Mouse (Mus musculus) cerebellum, postnatal 10 days (tissue): ENCODE measurements at regions not wholly inside any gene's neighbourhood (a gene's known extent, or its start where the extent isn't known, plus 50 kb on each side); places are given as distances from the start of the nearest gene placed in this dataset.

Source experiments
- DNase-seq, 2 experiments: peaks; one replicate each; pipeline ENCODE4 v3.0.0; 2021; ENCODE audit warnings: mixed read lengths in 2 of 2

DNA sequence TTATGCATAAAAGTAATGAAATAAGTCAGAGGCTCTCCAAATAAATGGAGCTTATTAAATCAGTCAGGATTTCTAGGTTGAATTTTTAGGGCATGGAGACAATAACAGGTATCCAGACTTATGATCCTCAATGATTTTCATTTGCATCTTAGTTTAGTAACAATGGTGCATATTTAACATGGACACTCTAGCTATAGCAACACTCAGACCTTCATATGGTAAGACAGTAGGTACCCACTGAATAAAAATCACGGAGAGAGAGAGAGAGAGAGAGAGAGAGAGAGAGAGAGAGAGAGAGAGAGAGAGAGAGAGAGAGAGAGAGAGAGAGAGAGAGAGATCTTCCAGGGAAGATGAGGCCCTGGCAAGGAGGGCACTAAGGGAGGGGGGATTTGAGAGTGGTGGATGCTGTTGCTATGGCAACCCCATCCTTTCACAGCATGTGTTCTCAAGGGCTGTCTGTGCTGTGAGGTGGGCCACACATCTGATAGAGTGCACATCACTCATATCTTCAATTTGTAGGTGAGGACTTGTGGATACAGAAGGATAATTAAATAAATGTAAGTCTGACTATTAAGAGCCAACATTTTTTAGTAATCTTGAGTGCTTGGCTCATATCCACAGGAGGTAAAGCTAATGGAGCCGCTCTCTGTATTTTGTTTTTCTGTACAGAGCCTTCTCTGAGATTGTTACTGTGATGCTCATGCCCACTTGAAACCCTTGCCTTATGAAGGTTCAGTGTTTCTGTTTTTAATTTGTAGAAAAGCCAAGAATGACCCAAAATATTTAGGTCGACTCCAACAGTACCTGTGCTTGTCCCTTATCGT is 227.7 kb downstream of the Otor start:
- DNase-seq: peak; percentile 84 to 87

DNA sequence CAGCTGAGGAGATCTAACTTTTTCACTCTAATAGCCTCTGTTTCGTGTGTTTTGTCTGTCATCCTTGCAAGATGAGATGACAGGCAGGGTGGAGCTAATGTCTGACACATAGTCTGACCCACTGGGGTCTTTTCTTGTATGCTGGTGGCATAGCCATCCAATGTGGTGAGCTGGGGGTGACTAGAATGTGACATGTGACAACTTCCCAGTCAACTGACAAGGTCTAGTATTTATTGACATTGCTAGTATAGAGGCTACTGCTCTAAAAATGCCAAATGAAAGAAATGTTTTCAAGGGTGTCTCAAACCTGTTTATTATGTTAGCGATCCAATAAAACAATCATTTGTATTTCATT is 228.3 kb downstream of the Otor start:
- DNase-seq: peak in 1 of 2 experiments; percentile 5

DNA sequence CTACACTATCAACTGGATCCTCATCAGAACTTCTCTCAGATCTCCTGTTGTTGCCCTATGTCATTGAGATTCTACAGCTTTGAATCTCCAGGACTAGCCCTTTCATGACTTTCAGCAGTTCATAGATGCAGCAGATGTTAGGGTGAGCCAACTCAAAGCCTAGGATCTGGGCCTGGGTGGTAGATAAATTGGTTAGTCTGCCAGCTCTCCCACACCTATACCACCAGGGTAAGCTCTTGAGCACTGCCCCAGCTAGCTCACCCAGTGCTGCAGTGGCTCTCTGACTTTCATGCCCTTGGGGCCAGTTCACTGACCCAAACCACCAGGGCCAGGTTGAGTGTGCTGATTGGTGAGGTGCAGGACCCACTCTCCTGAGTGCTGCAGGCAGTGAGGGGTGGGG is 220.5 kb upstream of the Pcsk2 start:
- DNase-seq: no peak

DNA sequence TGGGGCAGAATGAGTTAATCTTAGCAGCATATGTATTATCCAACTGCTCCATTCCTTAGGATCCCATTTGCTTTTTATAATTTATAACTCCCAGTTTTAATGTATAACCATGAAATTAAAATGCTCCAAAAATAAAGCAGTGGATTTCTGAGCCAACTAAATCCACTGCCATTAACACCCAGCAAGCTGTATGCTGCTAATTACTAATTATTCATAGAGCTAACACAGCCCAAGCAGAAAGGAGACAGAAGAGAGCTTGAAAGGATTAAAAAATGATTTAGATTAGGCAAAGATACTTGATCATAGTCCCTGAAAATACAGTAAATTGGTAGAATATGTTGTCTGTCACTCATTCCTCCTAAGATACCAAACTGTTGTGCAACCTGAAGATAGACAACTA is 213.9 kb upstream of the Pcsk2 start:
- no peak for DNase-seq

DNA sequence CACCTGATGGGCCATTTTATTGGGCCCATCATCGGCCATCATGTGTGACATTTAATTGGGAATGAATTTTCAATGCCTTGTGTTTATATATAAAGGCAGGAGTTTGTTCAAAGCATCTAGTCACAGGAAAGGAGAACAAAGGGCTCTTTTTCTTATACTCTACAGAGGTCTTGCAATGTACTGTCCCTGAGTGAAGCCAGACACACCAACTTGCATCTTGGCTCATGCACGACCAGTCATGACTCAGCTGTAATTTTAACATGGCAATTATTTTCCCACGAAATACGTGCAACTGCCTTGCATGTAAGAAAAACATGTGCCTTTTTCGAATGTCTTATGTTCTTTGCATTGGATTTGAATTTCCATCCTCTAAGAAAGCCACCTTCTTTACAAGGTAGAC is 205.6 kb upstream of the Pcsk2 start:
- DNase-seq: no peak

DNA sequence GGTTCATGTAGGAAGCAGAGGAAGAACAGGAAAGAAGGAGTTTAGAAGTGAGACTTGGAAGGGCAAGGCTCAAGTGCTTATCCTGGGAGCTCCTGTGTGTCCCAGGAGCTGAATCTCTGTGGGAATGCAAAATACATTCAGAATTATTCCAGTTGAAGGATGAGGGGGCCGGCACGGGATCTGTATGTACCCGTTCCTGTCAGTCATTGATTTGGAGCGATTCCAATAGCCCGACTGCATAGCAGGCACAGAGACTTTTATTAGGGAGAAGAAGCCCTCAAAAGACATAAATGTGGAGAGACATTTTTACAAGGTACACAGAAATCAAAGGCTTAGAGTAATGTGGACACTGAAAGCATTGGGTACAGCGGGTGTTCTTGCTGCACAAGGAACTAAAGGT is 181.8 kb upstream of the Pcsk2 start:
- peak in 1 of 2 experiments; percentile 12 for DNase-seq

DNA sequence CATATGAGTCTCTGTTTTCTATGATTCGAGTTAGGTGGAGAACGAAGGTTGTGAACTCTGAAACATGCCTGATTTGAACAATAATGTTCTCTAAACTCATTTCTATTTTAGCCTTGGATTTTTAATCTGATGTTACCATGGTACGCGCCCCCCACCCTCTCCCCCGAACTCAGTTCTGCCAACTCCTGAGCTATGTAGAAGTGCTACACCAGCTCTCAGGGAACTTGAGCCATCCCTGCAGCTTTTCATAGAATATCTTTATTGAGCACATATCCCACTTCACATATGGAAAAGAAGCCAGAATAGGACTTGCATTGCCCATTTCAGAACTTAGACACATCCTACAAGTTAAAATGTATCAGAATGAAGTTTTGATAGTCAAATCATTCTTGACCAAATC is 180.0 kb upstream of the Pcsk2 start:
- DNase-seq: no peak
